Mouse (Mus musculus) liver, postnatal 0 days (tissue): ENCODE data around the gene Taf1d. TPM values are rescaled to one million over a fixed set of nuclear protein-coding genes. Genes with fewer than 3 reads are reported as not detected.

ENCODE experiments used
- ATAC-seq: fragments of 200-750 bp; cut with Nextera tagmentation; 2 replicates; pipeline ENCODE4 v1.8.0; 2017; ENCODE audit warnings: mild to moderate bottlenecking, moderate library complexity
- DNase-seq: peaks from one replicate; pipeline ENCODE4 v3.0.0-alpha.2; 2016
- H3K27ac ChIP-seq: fragments of 300-500 bp; sonication (generic); 2 replicates; pipeline ENCODE4 v1.5.1; 2014; ENCODE audit warnings: antibody characterized with exemption, moderate library complexity, mild to moderate bottlenecking, low read depth
- H3K27me3 ChIP-seq: fragments of 300-500 bp; sonication (generic); 2 replicates; pipeline ENCODE4 v1.6.1; 2014; ENCODE audit warnings: low read length, control low read depth, mixed read lengths; ENCODE audit not compliant: insufficient read depth
- H3K36me3 ChIP-seq: fragments of 300-500 bp; sonication (generic); replicated peaks from 2 replicates; pipeline ENCODE4 v1.6.1; 2014; ENCODE audit warnings: mild to moderate bottlenecking, control low read depth, low read length, moderate library complexity, mixed read lengths; ENCODE audit not compliant: insufficient read depth
- H3K4me1 ChIP-seq: fragments of 300-500 bp; sonication (generic); 2 replicates; pipeline ENCODE4 v1.6.1; 2014; ENCODE audit warnings: antibody characterized with exemption, mild to moderate bottlenecking, control low read depth; ENCODE audit not compliant: insufficient read depth
- H3K4me2 ChIP-seq: fragments of 300-500 bp; sonication (generic); 2 replicates; pipeline ENCODE4 v1.6.1; 2014; ENCODE audit warnings: low read depth, mild to moderate bottlenecking, low read length, moderate library complexity, mixed read lengths
- H3K4me3 ChIP-seq: fragments of 300-500 bp; sonication (generic); 2 replicates; pipeline ENCODE4 v1.5.1; 2014; ENCODE audit warnings: low read depth, low read length
- H3K9ac ChIP-seq: fragments of 300-500 bp; sonication (generic); replicated peaks from 2 replicates; pipeline ENCODE4 v1.6.1; 2014; ENCODE audit warnings: mild to moderate bottlenecking, moderate library complexity
- H3K9me3 ChIP-seq: fragments of 300-500 bp; sonication (generic); 2 replicates; pipeline ENCODE4 v1.6.1; 2016; ENCODE audit warnings: mild to moderate bottlenecking, control low read depth, low read length, mixed read lengths
- CTCF ChIP-seq: sonication (generic); IDR thresholded peaks from 2 replicates; pipeline ENCODE4 v1.5.1; 2016; ENCODE audit warnings: antibody characterized with exemption, low read depth
- EP300 ChIP-seq: IDR thresholded peaks from 2 replicates; pipeline ENCODE4 v1.6.1; 2016; ENCODE audit warnings: antibody characterized with exemption, low read depth, mild to moderate bottlenecking
- WGBS: fragments of 180-500 bp; shearing (Covaris S2); extraction: QIAGEN DNeasy Blood & Tissue Kit; methylation state at CpG from one replicate; pipeline ENCODE4 v1.1.7; 2014; ENCODE audit not compliant: insufficient replicate concordance; 5-methylcytosine and 5-hydroxymethylcytosine counted together
- polyA plus RNA-seq: library from polyadenylated mRNA; unstranded; fragments of >200 nt; fragmentation: Nextera tagmentation; extraction: Ambion mirVana; gene quantifications from 2 replicates; pipeline ENCODE4 v1.2.1, GENCODE M21; 2015

The Taf1d gene
- polyA plus RNA-seq, 1 experiment from 2014 or later, result 31.1 TPM

DNA sequence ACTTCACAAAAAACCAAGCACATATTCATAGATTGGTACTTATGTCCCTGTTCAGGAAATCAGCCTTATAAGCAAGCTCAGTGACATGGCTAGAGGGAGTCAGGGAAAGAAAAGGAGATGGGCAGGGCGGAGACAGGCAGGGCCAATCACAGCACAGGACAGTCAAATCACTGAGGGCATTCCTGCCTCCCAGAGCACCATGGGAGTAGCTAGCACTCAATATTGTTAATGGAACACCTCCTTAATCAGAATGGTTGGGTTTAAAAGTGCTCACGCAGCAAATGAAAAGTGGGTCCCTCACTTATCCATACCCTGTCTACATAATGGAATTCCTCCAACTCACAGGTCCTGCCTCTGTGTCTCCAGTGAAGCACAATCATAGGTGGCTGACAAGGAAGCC is 3.1 kb upstream of the Taf1d start:
- H3K9me3 ChIP-seq, result no peaks in the 10 kb centered on the region
- H3K27ac ChIP-seq, result no peak overlapping the region
- no peaks in the 10 kb centered on the region for H3K27me3 ChIP-seq
- H3K4me3 ChIP-seq, result no peak overlapping the region
- 0 out of 2 replicates have a peak, but pooled peaks cover 2% of the 10 kb centered on the region for H3K36me3 ChIP-seq
- 78% methylated on average over 2 of the region's 2 CpGs for WGBS
- H3K9ac ChIP-seq, result no peak overlapping the region
- ATAC-seq (no peak), DNase-seq (no peak)
- TF ChIP-seq EP300, result no peak
- no peak for TF ChIP-seq CTCF
- peaks cover 14% of the 10 kb centered on the region for H3K4me1 ChIP-seq
- no peak overlapping the region for H3K4me2 ChIP-seq

DNA sequence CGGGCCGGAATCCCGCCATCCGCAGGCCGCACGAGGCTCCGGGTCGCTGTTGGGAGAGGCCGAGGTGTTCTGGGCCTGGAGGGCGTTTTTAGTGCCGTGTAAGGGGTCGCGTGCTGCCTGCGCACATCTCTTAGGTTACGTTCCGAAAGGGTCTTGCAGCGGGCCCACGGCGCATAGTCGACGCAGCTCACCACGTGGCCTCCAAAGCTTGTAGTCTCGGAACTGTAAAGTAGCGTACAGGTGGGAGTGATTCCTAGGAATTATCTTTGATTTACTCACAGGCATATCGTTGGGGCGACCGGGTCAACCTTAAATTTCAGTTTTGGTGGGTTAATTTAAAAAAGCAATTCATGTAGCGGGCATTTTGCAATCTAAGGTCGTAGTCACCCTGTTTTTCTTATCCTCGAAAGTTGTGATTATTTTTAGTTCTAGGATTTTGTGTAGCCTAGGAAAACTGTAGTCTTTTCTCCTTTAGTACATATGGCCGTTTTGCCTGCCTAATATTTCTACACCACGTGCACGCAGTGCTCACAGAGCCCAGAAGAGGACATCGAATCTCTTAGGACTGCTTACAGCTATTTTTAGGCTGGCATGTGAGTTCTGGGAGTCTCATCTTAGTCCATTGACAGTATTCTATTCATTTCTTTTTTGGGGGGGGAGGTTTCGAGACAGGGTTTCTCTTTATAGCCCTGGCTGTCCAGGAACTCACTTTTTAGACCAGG is 545 bp downstream of the Taf1d start, which contains the start of gene 4931406C07Rik:
4931406C07Rik (minus strand) TSS at position 51 of the 722 bp plus-strand sequence.
- TF ChIP-seq EP300 (no peak; the same call in 1 of the 2 replicates), CTCF (no peak)
- peak within 1 kb of the TSS; percentile 92 for H3K9ac ChIP-seq
- H3K36me3 ChIP-seq, result peaks cover 31% of the 10 kb centered on the region
- under 1% methylated on average over 35 of the region's 35 CpGs for WGBS
- H3K4me1 ChIP-seq, result peaks cover 16% of the 10 kb centered on the region
- peak within 1 kb of the TSS; percentile 93 for H3K4me2 ChIP-seq
- no peaks in the 10 kb centered on the region for H3K9me3 ChIP-seq
- no peak for DNase-seq
- peak within 1 kb of the TSS; percentile 82 for H3K4me3 ChIP-seq
- ATAC-seq, result no peak; the same call in 1 of the 2 replicates
- H3K27me3 ChIP-seq, result no peaks in the 10 kb centered on the region
- H3K27ac ChIP-seq, result peak within 1 kb of the TSS; percentile 94

DNA sequence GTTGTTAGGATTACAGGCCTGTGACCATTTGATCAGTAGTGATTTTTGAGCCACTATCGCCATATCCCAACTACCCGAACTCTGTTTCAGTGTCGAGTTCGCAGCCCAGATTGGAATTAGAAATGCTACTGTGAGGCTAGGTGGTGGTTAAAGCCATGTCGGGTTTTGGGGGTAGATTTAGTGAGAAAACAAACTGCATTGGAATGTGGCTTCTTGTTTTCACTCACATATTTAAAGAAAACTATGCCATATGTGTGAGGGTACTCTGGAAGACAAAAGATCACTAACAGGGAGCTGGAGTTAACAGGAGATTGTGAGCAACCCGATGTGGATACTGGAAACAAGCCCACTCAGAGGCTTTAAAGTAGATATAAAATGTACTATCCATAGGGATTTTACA is 1.2 kb downstream of the Taf1d start:
- no peaks in the 10 kb centered on the region for H3K9me3 ChIP-seq

DNA sequence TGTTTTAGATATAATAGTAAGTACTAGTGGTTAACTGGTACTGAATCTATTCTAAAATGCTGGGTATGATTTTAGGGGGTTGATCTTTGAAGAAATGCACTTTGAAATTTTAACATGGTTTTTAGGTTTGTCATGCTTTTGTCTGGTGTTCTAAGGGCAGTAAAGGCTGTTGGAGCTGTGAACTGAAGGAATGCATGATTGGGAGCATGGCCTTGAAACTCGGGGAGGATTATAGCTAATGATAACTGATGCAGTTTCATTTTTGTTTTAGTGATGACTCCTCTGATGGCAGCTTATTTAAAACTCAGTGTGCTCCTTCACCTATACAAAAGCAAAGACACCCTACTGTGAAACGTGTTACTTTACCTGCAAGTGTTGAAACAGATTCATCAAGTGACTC is 2.2 kb downstream of the Taf1d start:
- TF ChIP-seq CTCF (no peak), EP300 (no peak)
- no peak for DNase-seq
- 41% methylated on average over 2 of the region's 2 CpGs for WGBS
- Histone ChIP-seq H3K27ac (no peak overlapping the region), H3K9ac (no peak overlapping the region), H3K4me3 (0 out of 2 replicates have a peak overlapping the region, but pooled peaks have one; percentile 82), H3K27me3 (no peaks in the 10 kb centered on the region), H3K4me2 (peak overlapping the region; percentile 93), H3K36me3 (peaks cover 43% of the 10 kb centered on the region), H3K4me1 (peaks cover 15% of the 10 kb centered on the region), H3K9me3 (no peaks in the 10 kb centered on the region)
- no peak for ATAC-seq

More for the DNA sequence above, 1.2 kb downstream of the Taf1d start:
- H3K4me1 ChIP-seq, result peaks cover 15% of the 10 kb centered on the region
- peaks cover 36% of the 10 kb centered on the region for H3K36me3 ChIP-seq
- peak overlapping the region; percentile 92 for H3K9ac ChIP-seq
- no peak for DNase-seq
- H3K4me3 ChIP-seq, result peak overlapping the region; percentile 82
- H3K27me3 ChIP-seq, result no peaks in the 10 kb centered on the region
- no peak for ATAC-seq
- WGBS, result 4% methylated on average over 6 of the region's 6 CpGs
- no peak for TF ChIP-seq EP300
- no peak for TF ChIP-seq CTCF
- H3K27ac ChIP-seq, result no peak overlapping the region
- H3K4me2 ChIP-seq, result peak overlapping the region; percentile 93

DNA sequence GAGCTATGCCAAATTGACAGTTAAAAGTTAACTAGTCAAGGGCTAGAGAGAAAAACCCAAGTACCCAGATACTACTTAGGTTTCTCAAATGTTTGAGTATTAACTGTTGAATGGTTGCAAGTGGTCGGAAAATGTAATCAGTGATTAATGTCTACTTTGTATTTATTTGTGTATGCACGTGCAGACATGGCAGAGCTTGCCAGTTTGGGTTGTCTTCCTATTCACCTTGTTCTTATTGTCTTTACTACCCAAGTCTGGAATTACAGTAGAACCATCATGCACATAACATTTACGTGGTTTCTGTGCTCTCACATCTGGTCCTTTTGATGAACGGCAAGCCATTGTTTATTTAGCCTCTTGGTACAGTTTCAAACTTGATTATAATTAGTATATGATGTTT is 3.4 kb downstream of the Taf1d start:
- Histone ChIP-seq H3K4me3 (no peak overlapping the region), H3K9me3 (no peaks in the 10 kb centered on the region), H3K27ac (no peak overlapping the region), H3K4me2 (peak overlapping the region; percentile 22), H3K9ac (no peak overlapping the region), H3K36me3 (peaks cover 54% of the 10 kb centered on the region), H3K4me1 (peaks cover 15% of the 10 kb centered on the region), H3K27me3 (no peaks in the 10 kb centered on the region)
- no peak for TF ChIP-seq CTCF
- no peak for TF ChIP-seq EP300
- WGBS, result 55% methylated on average over 4 of the region's 4 CpGs
- ATAC-seq, result no peak
- DNase-seq, result no peak

DNA sequence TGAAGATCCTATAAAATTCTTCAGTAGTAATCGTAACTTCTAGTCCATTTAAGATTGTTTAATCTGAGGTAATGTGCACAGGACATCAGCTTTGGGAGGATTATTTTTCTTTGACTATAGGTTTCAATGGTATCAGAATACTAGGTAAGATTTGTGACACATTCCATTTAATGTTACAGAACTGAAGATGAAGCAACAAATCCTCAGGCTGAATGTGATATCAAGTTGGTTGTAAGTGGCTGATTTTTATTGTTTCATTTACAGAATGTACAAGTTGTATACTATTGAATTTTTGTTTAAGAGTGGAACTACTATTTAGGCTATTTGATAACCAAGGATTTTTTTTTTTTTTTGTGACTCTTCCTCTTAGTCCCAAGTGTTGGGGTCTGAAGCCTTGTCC is 4.2 kb downstream of the Taf1d start:
- Histone ChIP-seq H3K9me3 (no peaks in the 10 kb centered on the region), H3K27ac (no peak overlapping the region), H3K4me3 (no peak overlapping the region), H3K27me3 (no peaks in the 10 kb centered on the region), H3K36me3 (peaks cover 61% of the 10 kb centered on the region), H3K4me2 (no peak overlapping the region), H3K4me1 (peaks cover 15% of the 10 kb centered on the region), H3K9ac (no peak overlapping the region)
- ATAC-seq (no peak), DNase-seq (no peak)
- 89% methylated on average over 1 of the region's 1 CpGs for WGBS
- TF ChIP-seq CTCF, result no peak
- TF ChIP-seq EP300, result no peak
